Mouse (Mus musculus) limb, embryonic 12.5 days (tissue): Measurements from ENCODE around the gene Asb18. TPM values are rescaled to one million over a fixed set of nuclear protein-coding genes. Genes with fewer than 3 reads are reported as not detected.

ENCODE experiments used
- ATAC-seq: fragments of 200-750 bp; cut with Nextera tagmentation; 2 replicates; pipeline ENCODE4 v1.8.0; 2017; ENCODE audit warnings: low read depth, moderate TSS enrichment; ENCODE audit not compliant: insufficient number of reproducible peaks, insufficient read depth, low FRiP score, low TSS enrichment
- H3K27ac ChIP-seq: fragments of 300-500 bp; sonication (generic); 2 replicates; pipeline ENCODE4 v1.5.1; 2016; ENCODE audit warnings: mild to moderate bottlenecking, moderate library complexity
- H3K27me3 ChIP-seq: fragments of 300-500 bp; sonication (generic); 2 replicates; pipeline ENCODE4 v1.6.1; 2016; ENCODE audit warnings: mild to moderate bottlenecking, moderate library complexity
- H3K36me3 ChIP-seq: fragments of 300-500 bp; sonication (generic); 2 replicates; pipeline ENCODE4 v1.6.1; 2016; ENCODE audit warnings: mild to moderate bottlenecking, moderate library complexity
- H3K4me1 ChIP-seq: fragments of 300-500 bp; sonication (generic); replicated peaks from 2 replicates; pipeline ENCODE4 v1.6.1; 2016
- H3K4me2 ChIP-seq: fragments of 300-500 bp; sonication (generic); 2 replicates; pipeline ENCODE4 v1.6.1; 2016; ENCODE audit warnings: mild to moderate bottlenecking, moderate library complexity
- H3K4me3 ChIP-seq: fragments of 300-500 bp; sonication (generic); replicated peaks from 2 replicates; pipeline ENCODE4 v1.5.1; 2016; ENCODE audit warnings: mild to moderate bottlenecking
- H3K9ac ChIP-seq: fragments of 300-500 bp; sonication (generic); replicated peaks from 2 replicates; pipeline ENCODE4 v1.6.1; 2016; ENCODE audit warnings: mild to moderate bottlenecking, moderate library complexity
- H3K9me3 ChIP-seq: fragments of 300-500 bp; sonication (generic); 2 replicates; pipeline ENCODE4 v1.6.1; 2016; ENCODE audit warnings: mild to moderate bottlenecking, moderate library complexity
- WGBS: fragments of 180-500 bp; shearing (Covaris S2); methylation state at CpG from one replicate; pipeline ENCODE4 v1.1.7; 2016; 5-methylcytosine and 5-hydroxymethylcytosine counted together
- polyA plus RNA-seq: library from polyadenylated mRNA; unstranded; fragments of >200 nt; fragmentation: Nextera tagmentation; extraction: Ambion mirVana; gene quantifications from 2 replicates; pipeline ENCODE4 v1.2.1, GENCODE M21; 2016

Gene Asb18
- polyA plus RNA-seq, 1 experiment from 2014 or later = 0.05 TPM

DNA sequence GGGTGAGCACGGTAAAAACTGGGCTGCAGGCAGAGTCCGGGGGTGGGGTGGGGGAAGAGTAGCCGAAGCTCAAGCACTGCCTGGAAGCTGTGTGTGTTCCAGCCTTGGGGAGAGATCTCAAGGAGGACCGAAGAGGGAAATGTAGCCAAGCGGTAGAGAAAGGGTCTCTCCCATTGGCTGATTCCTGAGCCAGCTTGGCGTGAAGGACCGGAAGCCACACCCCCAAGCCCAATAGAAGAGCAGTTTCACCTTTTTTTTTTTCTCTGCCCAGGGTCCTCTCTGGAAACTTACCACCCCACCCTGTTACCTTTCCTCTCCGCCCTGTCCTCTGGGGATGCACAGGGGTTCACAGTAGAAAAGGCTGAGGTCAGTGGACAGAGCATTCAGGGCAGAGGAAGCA is 39.9 kb downstream of the Asb18 start:
- Histone ChIP-seq H3K27me3 (peaks cover 43% of the 10 kb centered on the region), H3K4me1 (no peaks in the 10 kb centered on the region), H3K27ac (no peak overlapping the region), H3K4me3 (no peak overlapping the region), H3K4me2 (no peak overlapping the region), H3K9ac (no peak overlapping the region), H3K36me3 (no peaks in the 10 kb centered on the region), H3K9me3 (no peaks in the 10 kb centered on the region)
- ATAC-seq = no peak
- 76% methylated on average over 8 of the region's 8 CpGs for WGBS

DNA sequence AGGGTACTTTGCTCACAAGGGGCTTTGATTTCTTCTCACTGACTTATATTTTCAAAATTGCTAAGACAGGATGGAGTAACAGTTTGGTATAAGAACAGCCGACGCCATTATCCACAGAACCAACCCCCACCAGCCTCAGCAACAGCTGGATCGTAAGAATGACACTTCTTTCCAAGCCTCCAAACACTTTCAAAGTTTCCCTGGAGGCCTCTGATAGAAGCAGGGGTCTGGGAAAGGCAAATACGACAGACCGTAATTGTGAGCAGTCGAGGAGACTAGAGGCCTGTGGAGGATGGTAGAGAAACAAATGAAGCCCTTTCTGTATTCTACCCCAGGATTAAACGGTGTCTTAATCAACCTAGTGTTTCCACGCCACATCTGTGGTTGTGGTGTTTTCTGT is 42.6 kb downstream of the Asb18 start:
- H3K36me3 ChIP-seq = no peaks in the 10 kb centered on the region
- 37% methylated on average over 8 of the region's 8 CpGs for WGBS
- H3K9ac ChIP-seq = no peak overlapping the region
- peaks cover 12% of the 10 kb centered on the region; the same call in 1 of the 2 replicates for H3K4me1 ChIP-seq
- no peak overlapping the region for H3K27ac ChIP-seq
- H3K4me2 ChIP-seq = no peak overlapping the region
- no peaks in the 10 kb centered on the region for H3K9me3 ChIP-seq
- no peak for ATAC-seq
- H3K27me3 ChIP-seq = peaks cover 70% of the 10 kb centered on the region
- H3K4me3 ChIP-seq = no peak overlapping the region

DNA sequence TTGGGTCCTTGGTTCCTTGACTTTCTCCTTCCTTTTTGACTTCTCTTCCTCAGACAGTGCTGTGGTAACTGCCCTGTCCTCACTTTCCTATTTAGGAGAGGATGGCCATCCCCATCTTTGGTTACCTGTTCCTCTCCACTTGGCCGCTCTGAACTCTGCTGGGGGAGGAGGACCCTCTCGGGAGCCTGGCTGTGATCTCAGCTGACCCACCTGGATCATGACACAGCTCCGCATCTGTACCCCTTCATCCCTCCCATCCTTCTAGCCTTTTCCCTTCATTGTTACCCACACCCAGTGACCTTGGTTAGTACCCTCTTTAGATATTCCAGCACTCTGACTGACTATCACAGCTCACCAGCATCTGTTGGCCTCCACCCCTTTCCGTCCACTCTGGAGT is 44.8 kb downstream of the Asb18 start:
- Histone ChIP-seq H3K36me3 (no peaks in the 10 kb centered on the region), H3K27me3 (peaks cover 84% of the 10 kb centered on the region), H3K4me1 (peaks cover 12% of the 10 kb centered on the region; the same call in 1 of the 2 replicates), H3K9me3 (no peaks in the 10 kb centered on the region), H3K27ac (no peak overlapping the region), H3K4me3 (no peak overlapping the region), H3K4me2 (no peak overlapping the region), H3K9ac (no peak overlapping the region)
- no peak for ATAC-seq
- WGBS = 85% methylated on average over 4 of the region's 4 CpGs

DNA sequence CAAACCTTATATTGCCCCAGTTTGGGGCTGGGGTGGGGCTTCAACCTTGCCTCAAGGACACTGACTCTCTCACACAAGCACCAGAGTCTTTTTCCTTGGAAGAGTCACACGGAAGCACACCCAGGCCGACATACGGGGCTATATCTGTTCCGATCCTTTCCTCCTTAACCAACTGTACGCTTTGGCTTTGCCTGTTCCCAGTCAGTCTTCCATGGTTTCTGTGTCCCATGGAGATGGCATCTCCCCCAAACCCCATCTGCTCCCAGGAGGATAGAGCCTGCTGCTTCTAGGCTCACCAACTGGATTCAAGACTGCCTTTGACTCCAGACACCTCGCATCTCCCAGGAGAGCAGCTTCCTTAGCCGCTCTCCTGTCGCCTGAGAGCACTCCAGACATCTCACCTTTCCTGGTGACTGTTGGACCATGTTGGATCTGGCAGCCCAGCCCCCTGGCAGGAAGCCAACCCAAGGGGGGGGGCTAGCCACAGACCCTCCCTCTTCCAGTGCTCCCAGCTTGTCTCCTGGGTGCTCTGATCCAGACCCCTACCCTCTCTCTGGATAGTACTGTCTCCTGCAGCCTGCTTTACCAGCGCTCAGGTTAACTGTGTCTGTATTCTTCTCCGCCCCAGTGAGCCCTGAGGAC is 45.3 kb downstream of the Asb18 start:
- peaks cover 85% of the 10 kb centered on the region for H3K27me3 ChIP-seq

DNA sequence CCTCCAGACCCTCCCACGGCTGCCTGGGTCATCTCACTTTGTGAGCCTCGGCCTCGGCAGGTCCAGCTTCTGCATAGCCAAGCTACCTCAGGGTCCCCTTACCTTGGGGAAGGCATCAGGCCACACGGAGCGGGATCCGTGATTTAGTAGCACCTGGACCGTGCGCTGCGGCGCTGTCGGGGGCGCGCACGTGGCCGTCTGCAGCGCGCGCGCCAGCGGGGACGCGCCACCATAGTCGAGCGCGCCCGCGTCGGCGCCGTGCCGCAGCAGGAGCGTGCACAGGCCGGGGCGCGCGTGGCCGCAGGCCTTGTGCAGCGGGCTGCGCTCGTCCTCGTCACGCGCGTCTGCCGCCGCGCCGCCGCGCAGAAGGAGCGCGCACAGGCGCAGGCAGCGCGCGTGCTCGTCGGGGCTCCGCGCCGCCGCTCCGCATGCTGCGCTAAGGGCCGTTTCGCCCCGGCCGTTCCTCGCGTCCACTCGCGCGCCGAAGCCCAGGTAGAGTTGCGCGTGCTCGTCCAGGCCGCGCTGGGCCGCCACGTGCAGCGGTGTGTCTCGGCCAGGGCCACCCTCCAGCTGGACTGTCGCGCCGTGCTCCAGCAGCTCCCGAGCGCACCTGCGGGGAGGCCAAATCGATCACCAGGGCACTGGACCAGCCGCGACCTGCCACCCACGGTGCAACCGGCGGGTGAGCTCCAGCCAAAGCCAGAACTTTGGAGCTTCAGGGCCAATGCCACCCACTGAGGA is 46.2 kb downstream of the Asb18 start:
- Histone ChIP-seq H3K27ac (no peak overlapping the region), H3K36me3 (no peaks in the 10 kb centered on the region), H3K4me1 (peaks cover 12% of the 10 kb centered on the region; the same call in 1 of the 2 replicates), H3K9ac (peak overlapping the region; percentile 73), H3K4me3 (peak overlapping the region; percentile 73), H3K9me3 (no peaks in the 10 kb centered on the region), H3K4me2 (peak overlapping the region; percentile 97), H3K27me3 (peaks cover 92% of the 10 kb centered on the region)
- peak; percentile 56; the same call in 1 of the 2 replicates for ATAC-seq
- under 1% methylated on average over 82 of the region's 95 CpGs for WGBS

More for the DNA sequence above, 45.3 kb downstream of the Asb18 start:
- 52% methylated on average over 10 of the region's 10 CpGs for WGBS
- Histone ChIP-seq H3K36me3 (no peaks in the 10 kb centered on the region), H3K4me3 (peak overlapping the region; percentile 73), H3K27ac (no peak overlapping the region), H3K4me1 (peaks cover 12% of the 10 kb centered on the region; the same call in 1 of the 2 replicates), H3K9ac (no peak overlapping the region), H3K9me3 (no peaks in the 10 kb centered on the region), H3K4me2 (peak overlapping the region; percentile 97)
- ATAC-seq = no peak

DNA sequence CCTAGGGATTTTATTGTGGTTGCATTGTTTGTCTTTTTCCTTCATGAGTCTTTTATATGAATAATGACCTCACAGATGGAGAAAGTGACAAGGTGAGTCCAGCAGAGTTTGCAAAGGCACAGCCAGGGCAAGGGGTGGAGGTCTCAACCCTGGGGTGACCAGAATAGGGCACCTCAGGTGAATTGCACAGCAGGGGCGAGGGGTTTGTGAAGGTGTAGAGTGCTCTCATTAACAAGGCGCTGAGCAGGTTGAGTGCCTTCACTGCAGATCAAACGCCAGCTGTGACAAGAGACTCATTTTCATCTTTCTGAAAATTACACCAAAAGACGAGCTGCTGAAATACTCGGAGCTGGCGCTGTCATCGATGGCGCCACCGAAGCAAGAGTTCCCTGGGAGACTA is 46.9 kb downstream of the Asb18 start:
- Histone ChIP-seq H3K27ac (no peak overlapping the region), H3K9ac (no peak overlapping the region), H3K9me3 (no peaks in the 10 kb centered on the region), H3K4me3 (peak overlapping the region; percentile 73), H3K4me1 (peaks cover 15% of the 10 kb centered on the region), H3K27me3 (peaks cover 93% of the 10 kb centered on the region), H3K36me3 (no peaks in the 10 kb centered on the region), H3K4me2 (peak overlapping the region; percentile 97)
- 14% methylated on average over 9 of the region's 9 CpGs for WGBS
- no peak for ATAC-seq

DNA sequence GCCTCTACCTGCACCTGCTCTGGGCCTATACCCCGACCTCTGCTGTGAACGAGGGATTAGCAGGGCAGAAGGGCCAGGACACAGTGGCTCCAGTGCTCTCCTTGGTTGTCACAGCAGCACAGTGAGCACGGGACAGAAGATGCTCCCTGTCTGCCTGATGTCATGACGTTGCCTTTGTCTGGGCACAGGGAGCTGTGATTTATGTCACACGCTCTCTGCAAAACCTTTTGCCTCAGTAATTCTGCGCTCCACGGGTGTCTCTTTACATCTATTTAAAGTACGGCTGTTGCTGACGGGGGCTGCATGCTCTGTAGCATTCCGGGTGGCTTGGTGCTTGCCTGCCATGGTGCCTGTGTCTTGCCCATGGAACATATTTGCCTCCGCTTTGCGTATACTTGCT is 50.0 kb downstream of the Asb18 start:
- H3K4me1 ChIP-seq = peaks cover 22% of the 10 kb centered on the region
- WGBS = 65% methylated on average over 12 of the region's 12 CpGs
- H3K4me2 ChIP-seq = no peak overlapping the region
- H3K27ac ChIP-seq = no peak overlapping the region
- no peaks in the 10 kb centered on the region for H3K9me3 ChIP-seq
- H3K36me3 ChIP-seq = no peaks in the 10 kb centered on the region
- H3K4me3 ChIP-seq = no peak overlapping the region
- ATAC-seq = no peak
- no peak overlapping the region for H3K9ac ChIP-seq
- H3K27me3 ChIP-seq = peaks cover 82% of the 10 kb centered on the region

DNA sequence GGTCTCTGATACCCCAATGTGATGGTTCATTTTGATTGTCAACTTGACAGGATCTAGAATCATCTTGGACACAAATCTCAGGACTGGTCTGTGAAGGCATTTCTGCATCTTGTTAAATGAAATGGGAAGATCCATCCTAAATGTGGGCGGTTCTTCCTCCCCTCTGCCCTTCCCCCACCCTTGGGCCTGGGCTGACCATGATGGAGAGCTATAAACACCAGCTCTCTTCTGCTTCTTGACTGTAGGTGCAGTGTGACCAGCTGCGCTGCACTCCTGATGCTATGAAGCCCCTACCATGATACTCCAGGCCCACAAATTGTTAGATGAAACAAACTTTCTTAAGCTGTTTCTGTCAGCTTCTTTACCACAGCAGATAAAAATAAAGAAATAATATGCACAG is 51.2 kb downstream of the Asb18 start:
- H3K27ac ChIP-seq = no peak overlapping the region

DNA sequence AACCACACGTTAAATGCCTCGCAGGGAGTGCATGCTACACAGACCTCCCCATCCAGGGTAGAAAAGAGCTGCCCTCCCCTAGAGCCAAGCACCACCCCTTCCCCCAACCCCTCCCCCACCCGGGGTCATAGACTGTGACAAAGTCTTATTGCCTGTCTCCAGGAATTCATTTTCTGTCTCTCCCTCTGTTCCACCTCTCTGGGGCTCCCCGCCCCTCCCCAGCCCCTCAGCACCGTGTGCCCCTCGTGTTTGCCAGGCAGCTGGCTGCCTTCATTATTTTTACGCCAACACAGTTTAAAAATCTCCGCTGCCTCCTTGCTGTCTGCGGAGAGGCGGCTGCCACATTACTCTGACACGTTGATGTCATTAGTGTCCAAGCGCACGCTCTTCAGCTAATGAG is 52.4 kb downstream of the Asb18 start:
- Histone ChIP-seq H3K4me2 (peak overlapping the region; percentile 36), H3K27ac (no peak overlapping the region), H3K4me3 (no peak overlapping the region), H3K27me3 (peaks cover 65% of the 10 kb centered on the region), H3K36me3 (no peaks in the 10 kb centered on the region), H3K9ac (no peak overlapping the region), H3K4me1 (peaks cover 10% of the 10 kb centered on the region), H3K9me3 (no peaks in the 10 kb centered on the region)
- 5% methylated on average over 13 of the region's 13 CpGs for WGBS
- ATAC-seq = no peak

More for the DNA sequence above, 51.2 kb downstream of the Asb18 start:
- H3K9ac ChIP-seq = no peak overlapping the region
- WGBS = 87% methylated on average over 2 of the region's 2 CpGs
- H3K4me3 ChIP-seq = no peak overlapping the region
- no peaks in the 10 kb centered on the region for H3K36me3 ChIP-seq
- H3K4me1 ChIP-seq = peaks cover 14% of the 10 kb centered on the region
- peaks cover 77% of the 10 kb centered on the region for H3K27me3 ChIP-seq
- ATAC-seq = no peak
- no peaks in the 10 kb centered on the region for H3K9me3 ChIP-seq
- no peak overlapping the region for H3K4me2 ChIP-seq

DNA sequence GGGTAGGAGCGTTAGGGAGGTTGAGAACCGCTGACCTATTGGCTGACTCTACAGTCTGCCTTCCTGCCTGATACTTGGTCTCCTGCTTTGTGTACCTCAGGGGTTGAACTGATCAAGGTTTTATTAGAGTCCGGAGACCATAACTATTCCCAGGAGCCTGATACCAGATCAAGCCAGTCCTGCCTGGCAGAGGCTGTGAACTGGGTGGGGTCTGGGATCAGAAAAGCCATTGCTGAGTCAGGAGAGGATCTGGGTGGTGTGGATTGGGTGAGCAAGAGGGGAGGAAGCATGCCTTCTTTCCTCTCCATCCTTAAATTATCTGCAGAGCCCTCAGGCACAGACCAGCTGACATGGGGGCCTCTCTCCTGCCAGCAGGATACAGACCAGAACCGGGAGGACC is 55.1 kb downstream of the Asb18 start:
- H3K4me3 ChIP-seq = no peak overlapping the region
- no peak for ATAC-seq
- 65% methylated on average over 4 of the region's 4 CpGs for WGBS
- H3K9ac ChIP-seq = no peak overlapping the region
- H3K9me3 ChIP-seq = no peaks in the 10 kb centered on the region
- H3K36me3 ChIP-seq = no peaks in the 10 kb centered on the region
- peaks cover 43% of the 10 kb centered on the region for H3K27me3 ChIP-seq
- H3K4me2 ChIP-seq = no peak overlapping the region
- no peak overlapping the region for H3K27ac ChIP-seq
- peaks cover 10% of the 10 kb centered on the region for H3K4me1 ChIP-seq

DNA sequence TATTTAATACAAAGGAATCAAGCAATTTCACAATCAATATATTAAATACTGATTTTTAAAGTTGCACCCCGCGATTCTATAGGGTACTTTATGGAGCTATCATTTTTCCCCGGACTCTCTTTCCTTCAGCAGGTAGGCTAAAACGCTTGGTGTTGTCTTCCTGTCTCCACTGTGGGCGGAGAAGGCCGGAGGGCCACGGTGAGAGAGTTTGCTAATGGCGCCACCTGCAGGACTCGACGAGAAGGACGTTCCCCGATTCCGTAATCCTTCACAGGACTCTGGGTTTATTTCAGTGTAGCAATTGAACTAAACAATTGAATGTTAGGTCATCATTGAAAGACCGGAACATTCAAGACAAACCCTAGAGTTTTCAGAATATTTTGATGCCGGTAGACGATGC is 71.3 kb downstream of the Asb18 start:
- H3K4me3 ChIP-seq = no peak overlapping the region
- peaks cover 15% of the 10 kb centered on the region for H3K4me1 ChIP-seq
- peaks cover 84% of the 10 kb centered on the region for H3K27me3 ChIP-seq
- H3K36me3 ChIP-seq = no peaks in the 10 kb centered on the region
- no peak overlapping the region for H3K9ac ChIP-seq
- 3% methylated on average over 16 of the region's 16 CpGs for WGBS
- H3K27ac ChIP-seq = no peak overlapping the region
- H3K4me2 ChIP-seq = no peak overlapping the region
- no peaks in the 10 kb centered on the region for H3K9me3 ChIP-seq
- no peak for ATAC-seq
